Mouse (Mus musculus) MEL (cell line): ENCODE measurements around the gene Art2b. TPM values are rescaled to one million over a fixed set of nuclear protein-coding genes. Genes with fewer than 3 reads are reported as not detected.
"Not testable (repeated sequence)": the region's sequence is repeated elsewhere in the genome, so short reads cannot be mapped to it uniquely, and the experiment has no call there.

Experiments used
- DNase-seq: peaks from one replicate; pipeline ENCODE4 v3.0.0; 2011; ENCODE audit warnings: low read depth, low spot score
- H3K27ac ChIP-seq: 2 replicates; pipeline ENCODE4 v1.5.1; 2012; ENCODE audit warnings: low read depth, mild to moderate bottlenecking, control low read depth, low read length, moderate library complexity; ENCODE audit not compliant: control insufficient read depth
- H3K27me3 ChIP-seq, 2 experiments: fragments of 150-350 bp in 1 of 2; sonication (generic) in 1 of 2; 2 replicates each; pipeline ENCODE4 v1.6.1; 2012; ENCODE audit warnings: low read length in 2 of 2, mild to moderate bottlenecking in 2 of 2, improper control_type of control experiment in 1 of 2, moderate library complexity in 1 of 2; ENCODE audit not compliant: insufficient read depth in 2 of 2, control insufficient read depth in 1 of 2
- H3K36me3 ChIP-seq, 2 experiments: 2 replicates each; pipeline ENCODE4 v1.6.1; 2012 to 2014; ENCODE audit warnings: low read length in 2 of 2, improper control_type of control experiment in 1 of 2, inconsistent platforms in 1 of 2, mild to moderate bottlenecking in 1 of 2; ENCODE audit not compliant: insufficient read depth in 2 of 2, control insufficient read depth in 1 of 2
- H3K4me1 ChIP-seq, 2 experiments: fragments of 150-350 bp in 1 of 2; sonication (generic) in 1 of 2; 2 replicates each; pipeline ENCODE4 v1.6.1; 2012; ENCODE audit warnings: low read length in 2 of 2, improper control_type of control experiment in 1 of 2, mild to moderate bottlenecking in 1 of 2; ENCODE audit not compliant: insufficient read depth in 2 of 2, control insufficient read depth in 1 of 2
- H3K4me3 ChIP-seq, 2 experiments: fragments of 150-350 bp in 1 of 2; sonication (generic) in 1 of 2; 2 replicates each; pipeline ENCODE4 v1.5.1; 2012; ENCODE audit warnings: low read depth in 2 of 2, low read length in 2 of 2, mild to moderate bottlenecking in 2 of 2, moderate library complexity in 2 of 2, control low read depth in 1 of 2, improper control_type of control experiment in 1 of 2; ENCODE audit not compliant: control insufficient read depth in 1 of 2, insufficient read depth in 1 of 2
- H3K79me2 ChIP-seq: 2 replicates; pipeline ENCODE4 v1.6.1; 2012; ENCODE audit warnings: mild to moderate bottlenecking, low read length, moderate library complexity; ENCODE audit not compliant: control insufficient read depth, poor library complexity, insufficient read depth
- H3K9ac ChIP-seq: 2 replicates; pipeline ENCODE4 v1.6.1; 2012; ENCODE audit warnings: low read depth, mild to moderate bottlenecking, control low read depth, low read length, moderate library complexity; ENCODE audit not compliant: control insufficient read depth, poor library complexity, severe bottlenecking
- H3K9me3 ChIP-seq: fragments of 150-350 bp; sonication (generic); replicated peaks from 2 replicates; pipeline ENCODE4 v1.6.1; 2012; ENCODE audit warnings: mild to moderate bottlenecking, low read length, improper control_type of control experiment, moderate library complexity; ENCODE audit not compliant: insufficient read depth
- BHLHE40 ChIP-seq: IDR thresholded peaks from 2 replicates; pipeline ENCODE4 v1.6.1; 2012; ENCODE audit warnings: low read depth, mild to moderate bottlenecking, inconsistent platforms, low read length, improper control_type of control experiment, borderline replicate concordance
- CHD1 ChIP-seq: IDR thresholded peaks from 2 replicates; pipeline ENCODE4 v1.6.1; 2012; ENCODE audit warnings: low read depth, mild to moderate bottlenecking, inconsistent platforms, low read length, improper control_type of control experiment
- CHD2 ChIP-seq: IDR thresholded peaks from 2 replicates; pipeline ENCODE4 v1.6.1; 2011; ENCODE audit warnings: low read length, improper control_type of control experiment
- EP300 ChIP-seq, 2 experiments: IDR thresholded peaks; 2 replicates each; pipeline ENCODE4 v1.6.1; 2011; ENCODE audit warnings: improper control_type of control experiment in 2 of 2, low read length in 2 of 2, low read depth in 1 of 2, mild to moderate bottlenecking in 1 of 2
- HCFC1 ChIP-seq: IDR thresholded peaks from 2 replicates; pipeline ENCODE4 v1.6.1; 2012; ENCODE audit warnings: low read depth, mild to moderate bottlenecking, inconsistent platforms, low read length, improper control_type of control experiment, moderate library complexity
- JUND ChIP-seq: IDR thresholded peaks from 2 replicates; pipeline ENCODE4 v1.6.1; 2011; ENCODE audit warnings: low read depth, mild to moderate bottlenecking, improper control_type of control experiment, low read length
- KAT2A ChIP-seq: conservative IDR thresholded peaks from 2 replicates; pipeline ENCODE4 v1.6.1; 2012; ENCODE audit warnings: low read depth, low read length, improper control_type of control experiment, inconsistent platforms
- MAX ChIP-seq: IDR thresholded peaks from 2 replicates; pipeline ENCODE4 v1.6.1; 2011; ENCODE audit warnings: low read length, improper control_type of control experiment
- MYC ChIP-seq: IDR thresholded peaks from 2 replicates; pipeline ENCODE4 v1.6.1; 2011; ENCODE audit warnings: low read depth, mild to moderate bottlenecking, low read length, improper control_type of control experiment, moderate library complexity
- POLR2A ChIP-seq, 2 experiments: IDR thresholded peaks; 2 replicates each; pipeline ENCODE4 v1.6.1; 2011 to 2012; ENCODE audit warnings: low read length in 2 of 2, mild to moderate bottlenecking in 2 of 2, control low read depth in 1 of 2, improper control_type of control experiment in 1 of 2, low read depth in 1 of 2, moderate library complexity in 1 of 2; ENCODE audit not compliant: control insufficient read depth in 1 of 2, insufficient read depth in 1 of 2, poor library complexity in 1 of 2
- POLR2AphosphoS5 ChIP-seq: IDR thresholded peaks from 2 replicates; pipeline ENCODE4 v1.6.1; 2012; ENCODE audit warnings: low read depth, borderline replicate concordance, mild to moderate bottlenecking, inconsistent platforms, low read length, moderate library complexity, mixed read lengths
- RAD21 ChIP-seq: IDR thresholded peaks from 2 replicates; pipeline ENCODE4 v1.6.1; 2011; ENCODE audit warnings: mild to moderate bottlenecking, low read depth, low read length, improper control_type of control experiment
- RCOR1 ChIP-seq: IDR thresholded peaks from 2 replicates; pipeline ENCODE4 v1.6.1; 2012; ENCODE audit warnings: low read depth, mild to moderate bottlenecking, inconsistent platforms, low read length, improper control_type of control experiment
- SIN3A ChIP-seq: IDR thresholded peaks from 2 replicates; pipeline ENCODE4 v1.6.1; 2012; ENCODE audit warnings: low read length, improper control_type of control experiment, inconsistent platforms
- SMC3 ChIP-seq: IDR thresholded peaks from 2 replicates; pipeline ENCODE4 v1.6.1; 2011; ENCODE audit warnings: low read depth, low read length, improper control_type of control experiment
- TAL1 ChIP-seq: IDR thresholded peaks from 2 replicates; pipeline ENCODE4 v1.6.1; 2012; ENCODE audit warnings: mild to moderate bottlenecking, inconsistent platforms, low read length, moderate library complexity, mixed read lengths
- TBP ChIP-seq: IDR thresholded peaks from 2 replicates; pipeline ENCODE4 v1.8.0; 2011; ENCODE audit warnings: low read depth, low read length, improper control_type of control experiment
- UBTF ChIP-seq: IDR thresholded peaks from 2 replicates; pipeline ENCODE4 v1.6.1; 2012; ENCODE audit warnings: low read depth, mild to moderate bottlenecking, inconsistent platforms, low read length, improper control_type of control experiment, moderate library complexity, borderline replicate concordance; ENCODE audit not compliant: insufficient read depth
- USF1 ChIP-seq: IDR thresholded peaks from 2 replicates; pipeline ENCODE4 v1.6.1; 2014; ENCODE audit warnings: low read depth, mild to moderate bottlenecking, inconsistent platforms, low read length, improper control_type of control experiment, moderate library complexity
- ZC3H11A ChIP-seq: IDR thresholded peaks from 2 replicates; pipeline ENCODE4 v1.6.1; 2012; ENCODE audit warnings: low read depth, mild to moderate bottlenecking, inconsistent platforms, low read length, improper control_type of control experiment
- ZMIZ1 ChIP-seq: IDR thresholded peaks from 2 replicates; pipeline ENCODE4 v1.6.1; 2012; ENCODE audit warnings: low read depth, mild to moderate bottlenecking, inconsistent platforms, low read length, improper control_type of control experiment, moderate library complexity
- polyA plus RNA-seq, 2 experiments: library from polyadenylated mRNA; stranded (reverse) in 1 of 2; unstranded in 1 of 2; fragments of >175 nt in 1 of 2; fragments of >200 nt in 1 of 2; gene quantifications; 2 replicates each; pipeline versions ENCODE4 v1.2.1 to v1.2.4; 2012; ENCODE audit warnings: low replicate concordance in 2 of 2, low read depth in 1 of 2; ENCODE audit not compliant: insufficient read length in 2 of 2, insufficient read depth in 1 of 2, missing spikeins in 1 of 2
- total RNA-seq: library from RNA; depleted of rRNA; stranded (reverse); fragments of 300-350 nt; gene quantifications from 2 replicates; pipeline ENCODE4 v1.2.3, GENCODE M21; 2012

Gene Art2b
- total and polyA plus RNA-seq, 3 experiments: not detected

- Histone ChIP-seq H3K27me3 (peaks cover 2 to 3% of the 10 kb centered on the region in 2 experiments; a peak in 2 of 4 replicates), H3K9ac (no peak overlapping the region)
- TF ChIP-seq POLR2AphosphoS5 (no peak), SIN3A (no peak)
Measured at GRCm38 (mm10) chr7:101557391-101557790, 28.0 kb downstream of the Art2b start.

GRCm38 (mm10) chr7:101555473-101555872 lies 29.9 kb downstream of the Art2b start:
- H3K4me1 ChIP-seq, H3K4me3 ChIP-seq, H3K9me3 ChIP-seq, DNase-seq, H3K27me3 ChIP-seq, H3K79me2 ChIP-seq, H3K9ac ChIP-seq, H3K36me3 ChIP-seq, H3K27ac ChIP-seq: not testable (repeated sequence)

More at GRCm38 (mm10) chr7:101557391-101557790, 28.0 kb downstream of the Art2b start:
- no peak overlapping the region for H3K27ac ChIP-seq
- H3K4me1 ChIP-seq: no peaks in the 10 kb centered on the region
- no peaks in the 10 kb centered on the region for H3K9me3 ChIP-seq
- no peaks in the 10 kb centered on the region for H3K79me2 ChIP-seq
- no peak overlapping the region for H3K4me3 ChIP-seq
- no peaks in the 10 kb centered on the region for H3K36me3 ChIP-seq
- DNase-seq: no peak

GRCm38 (mm10) chr7:101551530-101551929 lies 33.9 kb downstream of the Art2b start:
- no peak for TF ChIP-seq CHD2
- no peak for TF ChIP-seq EP300 (IDR thresholded peaks at IDR 0.05; ENCODE audit: low read depth in 1 of 2, low read length in 2 of 2)
- TF ChIP-seq TAL1: no peak
- no peak for TF ChIP-seq MAX
- TF ChIP-seq HCFC1: no peak
- no peak for TF ChIP-seq CHD1
- TF ChIP-seq RCOR1: no peak
- TF ChIP-seq MYC: no peak
- no peak for TF ChIP-seq TBP
- no peak for TF ChIP-seq ZMIZ1
- TF ChIP-seq JUND: no peak
- no peak for TF ChIP-seq USF1
- no peak for TF ChIP-seq RAD21
- no peak for TF ChIP-seq UBTF
- no peak for TF ChIP-seq SIN3A
- no peak for TF ChIP-seq BHLHE40
- no peak for TF ChIP-seq POLR2A (IDR thresholded peaks at IDR 0.05; ENCODE audit: control insufficient read depth in 1 of 2, insufficient read depth in 1 of 2, low read depth in 1 of 2, low read length in 2 of 2, poor library complexity in 1 of 2)
- no peak for TF ChIP-seq SMC3
- TF ChIP-seq KAT2A: no peak
- no peak for TF ChIP-seq ZC3H11A
- Histone ChIP-seq H3K4me3 (no peak overlapping the region), H3K27me3 (peaks cover under 1 to 3% of the 10 kb centered on the region in 2 experiments; a peak in 2 of 4 replicates), H3K27ac (no peak overlapping the region), H3K79me2 (no peaks in the 10 kb centered on the region), H3K4me1 (no peaks in the 10 kb centered on the region), H3K9ac (no peak overlapping the region), H3K9me3 (no peaks in the 10 kb centered on the region), H3K36me3 (no peaks in the 10 kb centered on the region)
- no peak for DNase-seq
